13 mouse cellular contexts compared by ENCODE assay signal in genomic region chr6:28597266-28597665, GRCm38 (mm10).
"Had no signal": no experiment of that assay in that cellular context is flagged by ENCODE, and none has a peak within 500 bp of the region (broad histone marks: within the 10 kb centered on the region; RNA-seq: fewer than 3 reads in every experiment).

No protein-coding gene starts in this region.

- H3K4me3 ChIP-seq: limb, embryonic 13.5 days; midbrain, embryonic 12.5 days; neural tube, embryonic 13.5 days; stomach, embryonic 15.5 days had no signal

- H3K27ac ChIP-seq: limb, embryonic 13.5 days; liver, embryonic 14.5 days; midbrain, embryonic 12.5 days; neural tube, embryonic 13.5 days; stomach, embryonic 15.5 days had no signal

- DNase-seq: kidney, adult 18-20 months; kidney, postnatal 10 days; kidney, postnatal 4 days; lung, adult 18-20 months; retina, postnatal 1 day; right cerebral cortex, postnatal 4 days; spleen, adult 18-20 months; thymus, postnatal 36 days had no signal

- H3K4me1 ChIP-seq: stomach, embryonic 15.5 days had no signal
